Comparison of ENCODE assay signal across 8 mouse cellular contexts in genomic region chr4:147935904-147936303, GRCm38 (mm10). TPM values are rescaled to one million over a fixed set of nuclear protein-coding genes. Genes with fewer than 3 reads are reported as not detected.
DNase-seq lines count a peak whose midpoint lies in the region; ATAC-seq and TF ChIP-seq lines count a peak whose summit lies in the region.

No protein-coding gene starts in this region.

- H3K4me3 ChIP-seq in kidney, embryonic 14.5 days (ENCODE audit: low read length) = peak overlapping the region; percentile 72
- H3K4me3 ChIP-seq in bone marrow, adult 2 months (replicated peaks; ENCODE audit: control insufficient read depth, low read depth, low read length) = peak overlapping the region; percentile 86
- peak overlapping the region; percentile 68 for H3K4me3 ChIP-seq in hindbrain, embryonic 15.5 days
- H3K4me3 ChIP-seq in midbrain, embryonic 16.5 days (ENCODE audit: low read depth, low read length) = peak overlapping the region; percentile 54

- H3K36me3 ChIP-seq in kidney, embryonic 14.5 days (ENCODE audit: control insufficient read depth, insufficient read depth, low read length) = 0 out of 2 replicates have a peak, but pooled peaks cover 3% of the 10 kb centered on the region
- H3K36me3 ChIP-seq in hindbrain, embryonic 15.5 days = no peaks in the 10 kb centered on the region
- no peaks in the 10 kb centered on the region for H3K36me3 ChIP-seq in midbrain, embryonic 16.5 days (ENCODE audit: control insufficient read depth, insufficient read depth, low read length)

- no peak overlapping the region for H3K27ac ChIP-seq in kidney, embryonic 14.5 days (ENCODE audit: low read depth, low read length)
- no peak overlapping the region for H3K27ac ChIP-seq in bone marrow, adult 2 months (ENCODE audit: control insufficient read depth, insufficient read depth, low read depth, low read length, poor library complexity)
- H3K27ac ChIP-seq in hindbrain, embryonic 15.5 days (replicated peaks) = no peak overlapping the region
- no peak overlapping the region for H3K27ac ChIP-seq in midbrain, embryonic 16.5 days (ENCODE audit: low read length)

- TF ChIP-seq CTCF in bone marrow, adult 2 months (IDR thresholded peaks at IDR 0.05; ENCODE audit: control insufficient read depth, insufficient read depth, low read length) = no peak

- TF ChIP-seq POLR2A in bone marrow, adult 2 months (IDR thresholded peaks at IDR 0.05; ENCODE audit: borderline replicate concordance, control insufficient read depth, low read depth, low read length) = no peak

- no peaks in the 10 kb centered on the region for H3K27me3 ChIP-seq in kidney, embryonic 14.5 days (ENCODE audit: control insufficient read depth, insufficient read depth, low read length)
- peaks cover 3% of the 10 kb centered on the region; the same call in 1 of the 2 replicates for H3K27me3 ChIP-seq in hindbrain, embryonic 15.5 days
- H3K27me3 ChIP-seq in midbrain, embryonic 16.5 days (ENCODE audit: control insufficient read depth, insufficient read depth, low read depth, low read length) = peaks cover 2% of the 10 kb centered on the region; the same call in 1 of the 2 replicates

- no peak for ATAC-seq in kidney, embryonic 14.5 days (ENCODE audit: low FRiP score, low TSS enrichment)
- ATAC-seq in hindbrain, embryonic 15.5 days (ENCODE audit: low FRiP score, low read depth) = no peak
- no peak for ATAC-seq in midbrain, embryonic 16.5 days

- WGBS in kidney, embryonic 14.5 days = 19% methylated on average over 9 of the region's 9 CpGs
- 34% methylated on average over 9 of the region's 9 CpGs for WGBS in bone marrow, adult 2 months
- 24% methylated on average over 9 of the region's 9 CpGs for WGBS in hindbrain, embryonic 15.5 days
- 22% methylated on average over 9 of the region's 9 CpGs for WGBS in midbrain, embryonic 16.5 days

- DNase-seq in kidney, postnatal 4 days = no peak
- no peak for DNase-seq in frontal cortex, postnatal 10 days (ENCODE audit: low spot score in 2 of 2)
- no peak for DNase-seq in MN1 (ENCODE audit: low spot score)
- no peak for DNase-seq in thymus, postnatal 0 days (ENCODE audit: low spot score)

- H3K9ac ChIP-seq in kidney, embryonic 14.5 days (ENCODE audit: low read depth, low read length) = peak overlapping the region; percentile 77
- H3K9ac ChIP-seq in hindbrain, embryonic 15.5 days = peak overlapping the region; percentile 62; the same call in 1 of the 2 replicates
- H3K9ac ChIP-seq in midbrain, embryonic 16.5 days (ENCODE audit: low read depth, low read length) = peak overlapping the region; percentile 67

- no peaks in the 10 kb centered on the region for H3K9me3 ChIP-seq in kidney, embryonic 14.5 days (ENCODE audit: control insufficient read depth, low read length)
- H3K9me3 ChIP-seq in hindbrain, embryonic 15.5 days = no peaks in the 10 kb centered on the region
- no peaks in the 10 kb centered on the region for H3K9me3 ChIP-seq in midbrain, embryonic 16.5 days (replicated peaks; ENCODE audit: control insufficient read depth, low read length, poor library complexity, severe bottlenecking)

- H3K4me2 ChIP-seq in kidney, embryonic 14.5 days (replicated peaks; ENCODE audit: low read depth, low read length) = peak overlapping the region; percentile 84
- peak overlapping the region; percentile 95 for H3K4me2 ChIP-seq in hindbrain, embryonic 15.5 days
- H3K4me2 ChIP-seq in midbrain, embryonic 16.5 days (ENCODE audit: low read length) = peak overlapping the region; percentile 85

- peaks cover 20% of the 10 kb centered on the region; the same call in 1 of the 2 replicates for H3K4me1 ChIP-seq in kidney, embryonic 14.5 days (ENCODE audit: control insufficient read depth, insufficient read depth, low read length)
- no peaks in the 10 kb centered on the region; the same call in 1 of the 2 replicates for H3K4me1 ChIP-seq in bone marrow, adult 2 months (ENCODE audit: control insufficient read depth, insufficient read depth, low read length)
- H3K4me1 ChIP-seq in hindbrain, embryonic 15.5 days (replicated peaks) = peaks cover 22% of the 10 kb centered on the region
- peaks cover 2% of the 10 kb centered on the region; the same call in 1 of the 2 replicates for H3K4me1 ChIP-seq in midbrain, embryonic 16.5 days (ENCODE audit: control insufficient read depth, insufficient read depth, low read length)

RNA-seq across cellular contexts. Expression of gene Plod1, which starts 0.7 kb away (rescaled TPM):
- polyA plus RNA-seq in kidney, embryonic 14.5 days (2014; fragmentation: Nextera tagmentation; extraction: Ambion mirVana) = 28.5 and 40.7 TPM in 2 replicates
- polyA plus RNA-seq in bone marrow, adult 2 months (2011; ENCODE audit: insufficient read depth, insufficient read length, low replicate concordance, missing spikeins) = 5.6 and 10.2 TPM in 2 replicates
- 25.9 and 26.3 TPM in 2 replicates for polyA plus RNA-seq in hindbrain, embryonic 15.5 days (2015; fragmentation: Nextera tagmentation; extraction: Ambion mirVana)
- 20.8 and 21.2 TPM in 2 replicates for polyA plus RNA-seq in midbrain, embryonic 16.5 days (2015; fragmentation: Nextera tagmentation; extraction: Ambion mirVana)
- 11.4 TPM in 2 replicates for polyA plus RNA-seq in thymus, postnatal 0 days (2015; fragmentation: Nextera tagmentation; extraction: Ambion mirVana)

RNA-seq across cellular contexts. Expression of gene 2510039O18Rik, which starts 4.8 kb away (rescaled TPM):
- polyA plus RNA-seq in kidney, embryonic 14.5 days (2014; fragmentation: Nextera tagmentation; extraction: Ambion mirVana) = 19.0 and 22.1 TPM in 2 replicates
- 12.4 and 19.6 TPM in 2 replicates for polyA plus RNA-seq in bone marrow, adult 2 months (2011; ENCODE audit: insufficient read depth, insufficient read length, low replicate concordance, missing spikeins)
- 13.3 and 14.0 TPM in 2 replicates for polyA plus RNA-seq in hindbrain, embryonic 15.5 days (2015; fragmentation: Nextera tagmentation; extraction: Ambion mirVana)
- 9.5 and 11.1 TPM in 2 replicates for polyA plus RNA-seq in midbrain, embryonic 16.5 days (2015; fragmentation: Nextera tagmentation; extraction: Ambion mirVana)
- 21.8 and 28.9 TPM in 2 replicates for polyA plus RNA-seq in thymus, postnatal 0 days (2015; fragmentation: Nextera tagmentation; extraction: Ambion mirVana)

RNA-seq across cellular contexts. Expression of gene Mfn2, which starts 31.4 kb away (rescaled TPM):
- polyA plus RNA-seq in kidney, embryonic 14.5 days (2014; fragmentation: Nextera tagmentation; extraction: Ambion mirVana) = 12.1 and 31.0 TPM in 2 replicates
- 12.1 and 23.5 TPM in 2 replicates for polyA plus RNA-seq in bone marrow, adult 2 months (2011; ENCODE audit: insufficient read depth, insufficient read length, low replicate concordance, missing spikeins)
- polyA plus RNA-seq in hindbrain, embryonic 15.5 days (2015; fragmentation: Nextera tagmentation; extraction: Ambion mirVana) = 93.6 and 104 TPM in 2 replicates
- polyA plus RNA-seq in midbrain, embryonic 16.5 days (2015; fragmentation: Nextera tagmentation; extraction: Ambion mirVana) = 107 and 108 TPM in 2 replicates
- 18.2 and 18.8 TPM in 2 replicates for polyA plus RNA-seq in thymus, postnatal 0 days (2015; fragmentation: Nextera tagmentation; extraction: Ambion mirVana)

RNA-seq across cellular contexts. Expression of gene Nppb, which starts 49.7 kb away (rescaled TPM):
- polyA plus RNA-seq in kidney, embryonic 14.5 days (2014; fragmentation: Nextera tagmentation; extraction: Ambion mirVana) = not detected in 2 replicates
- not detected in 2 replicates for polyA plus RNA-seq in bone marrow, adult 2 months (2011; ENCODE audit: insufficient read depth, insufficient read length, low replicate concordance, missing spikeins)
- polyA plus RNA-seq in hindbrain, embryonic 15.5 days (2015; fragmentation: Nextera tagmentation; extraction: Ambion mirVana) = 0.19 and 0.35 TPM in 2 replicates
- not detected in 2 replicates for polyA plus RNA-seq in midbrain, embryonic 16.5 days (2015; fragmentation: Nextera tagmentation; extraction: Ambion mirVana)
- polyA plus RNA-seq in thymus, postnatal 0 days (2015; fragmentation: Nextera tagmentation; extraction: Ambion mirVana) = 0.42 and 0.62 TPM in 2 replicates
